Mouse (Mus musculus): ENCODE measurements around the gene Tasp1. TPM values are rescaled to one million over a fixed set of nuclear protein-coding genes. Genes with fewer than 3 reads are reported as not detected.
"Not testable (repeated sequence)": the region's sequence is repeated elsewhere in the genome, so short reads cannot be mapped to it uniquely, and the experiment has no call there.

Tasp1 gene
- total RNA-seq, 1 experiment from 2014 or later, result 9.5 TPM

DNA sequence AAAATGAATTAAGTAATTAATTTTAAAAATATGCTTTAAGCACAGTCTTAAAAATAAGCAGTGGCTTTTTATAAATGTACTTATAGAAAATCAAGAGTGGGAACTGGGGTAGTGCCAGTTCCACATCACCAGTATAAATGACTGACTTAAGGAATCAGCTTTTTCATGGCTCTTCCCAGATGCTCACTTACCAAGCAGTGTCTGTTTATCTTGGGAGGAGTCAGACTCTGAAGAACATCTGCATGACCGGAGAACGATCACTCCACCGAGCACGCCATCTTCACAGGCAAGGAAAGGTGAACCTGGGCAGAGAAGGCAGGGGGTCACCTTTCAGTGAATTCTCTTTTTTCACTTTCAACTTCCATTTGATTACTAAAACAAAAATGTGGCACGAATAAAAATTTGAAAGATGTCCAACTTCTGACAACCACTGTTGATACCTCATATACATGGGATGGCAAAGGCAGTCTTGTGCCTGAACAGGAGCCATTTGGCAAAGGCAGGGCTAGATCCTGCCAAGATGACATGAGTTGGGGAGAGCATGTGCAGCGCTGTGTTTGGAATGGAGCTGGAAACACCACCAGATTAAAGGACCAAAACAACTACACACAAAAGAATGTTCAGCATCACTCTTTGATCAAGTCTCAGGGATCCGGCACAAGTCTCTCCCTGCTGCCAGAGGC lies 182.9 kb downstream of the Tasp1 start:
- DNase-seq, result no peak

- no peak for DNase-seq
Observed at GRCm38 (mm10) chr2:139878052-139878621, 188.5 kb downstream of the Tasp1 start.

DNA sequence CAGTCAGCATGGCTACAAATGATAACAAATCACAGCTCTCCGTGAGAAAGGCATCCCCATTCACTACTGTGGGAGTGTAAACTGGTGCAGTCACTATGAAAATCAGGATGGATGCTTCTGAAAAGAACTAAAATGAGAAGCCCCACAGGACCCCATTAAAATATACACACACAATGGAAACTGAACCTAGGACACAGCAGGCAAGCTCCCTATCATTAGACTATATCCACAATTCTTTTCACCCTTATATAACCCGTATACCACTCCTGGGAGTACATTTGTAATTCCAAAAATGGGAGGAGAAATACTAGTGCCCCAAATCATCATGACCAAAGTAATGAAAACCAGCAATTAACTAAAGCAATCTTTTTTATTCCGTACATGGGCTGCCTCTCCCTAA lies 190.7 kb downstream of the Tasp1 start:
- DNase-seq, result no peak

- DNase-seq, result no peak
Observed at GRCm38 (mm10) chr2:139874173-139874572, 192.4 kb downstream of the Tasp1 start.

DNA sequence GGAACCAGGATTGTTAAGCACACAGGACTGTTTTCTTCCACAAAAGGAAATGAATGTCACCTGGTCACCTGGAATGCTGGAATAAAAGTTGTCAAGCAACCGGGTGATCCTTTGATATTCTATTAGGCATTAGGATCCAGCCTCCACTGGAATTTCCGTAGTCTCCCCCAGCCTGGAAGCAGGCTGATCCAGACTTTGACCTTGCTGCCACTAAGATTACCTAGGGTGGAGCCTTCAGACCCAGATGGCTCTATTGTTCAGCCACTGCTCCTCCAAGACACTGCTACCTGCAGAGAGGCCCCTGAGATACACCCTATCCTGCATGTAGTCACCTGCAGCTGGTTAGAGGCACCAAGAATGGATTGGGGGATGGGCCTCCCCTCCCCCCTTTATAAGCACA lies 192.8 kb downstream of the Tasp1 start:
- DNase-seq, result no peak

DNA sequence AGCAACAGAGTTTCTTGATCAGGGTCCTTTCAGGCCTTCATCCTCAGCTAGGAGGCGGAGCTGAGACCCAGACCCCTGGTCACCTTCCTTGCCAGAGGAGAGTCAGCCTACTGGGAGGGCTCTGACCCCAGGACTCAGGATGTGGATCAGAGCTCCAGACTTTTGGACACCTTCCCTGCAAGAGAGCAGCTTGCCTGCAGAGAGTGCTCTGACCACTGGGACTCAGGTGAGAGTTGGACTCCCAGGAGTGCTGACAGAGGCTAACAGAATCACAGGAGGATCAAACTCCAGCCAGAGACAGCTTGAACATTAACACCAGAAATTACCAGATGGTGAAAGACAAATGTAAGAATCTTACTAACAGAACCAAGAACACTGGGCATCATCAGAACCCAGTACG lies 197.5 kb downstream of the Tasp1 start:
- not testable (repeated sequence) for DNase-seq

DNA sequence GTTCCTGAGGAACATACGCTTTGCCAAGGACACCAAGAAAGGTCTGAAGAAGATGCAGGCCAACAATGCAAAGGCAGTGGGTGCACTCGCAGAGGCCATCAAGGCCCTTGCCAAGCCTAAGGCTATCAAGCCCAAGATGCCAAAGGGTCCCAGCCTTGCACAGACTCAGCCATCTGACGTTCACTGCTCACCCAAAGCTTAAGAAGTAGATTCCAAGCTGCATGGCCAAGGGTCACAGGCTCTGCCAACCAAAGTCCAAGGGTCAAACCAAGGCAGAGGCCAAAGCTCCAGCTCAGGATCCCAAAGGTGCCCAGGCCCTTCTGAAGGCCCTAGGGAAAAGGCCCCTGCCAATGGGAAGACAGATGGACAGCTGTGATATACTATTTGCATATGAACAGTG lies 203.2 kb downstream of the Tasp1 start:
- not testable (repeated sequence) for DNase-seq

GRCm38 (mm10) chr2:139860133-139860494 lies 206.5 kb downstream of the Tasp1 start:
- DNase-seq, result no peak

- DNase-seq, result no peak
Observed at GRCm38 (mm10) chr2:139859424-139860132, 207.0 kb downstream of the Tasp1 start.

- no peak for DNase-seq
Observed at GRCm38 (mm10) chr2:139849621-139850020, 217.0 kb downstream of the Tasp1 start.

DNA sequence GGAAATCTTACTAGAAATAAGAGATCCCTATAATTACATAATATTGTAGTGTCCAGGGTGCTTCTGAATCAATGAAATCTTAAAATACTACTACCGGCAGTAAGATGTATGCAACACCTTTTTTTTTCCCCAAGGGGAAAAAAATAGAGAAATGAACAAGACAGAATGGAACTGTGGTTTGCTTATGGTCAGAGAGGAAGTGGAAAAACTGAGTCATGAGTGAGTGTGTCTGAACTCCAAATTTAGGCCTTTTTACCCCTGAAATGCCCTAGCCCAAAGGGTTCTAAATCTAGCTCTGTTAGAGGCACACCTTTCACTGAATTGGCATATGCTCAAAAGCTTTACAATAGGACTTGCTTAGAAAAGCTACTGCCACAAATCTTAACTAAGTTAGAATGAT lies 225.2 kb downstream of the Tasp1 start:
- DNase-seq, result no peak

GRCm38 (mm10) chr2:139840941-139841340 lies 225.7 kb downstream of the Tasp1 start:
- DNase-seq, result no peak

- DNase-seq, result no peak
Observed at GRCm38 (mm10) chr2:139821589-139822378, 244.8 kb downstream of the Tasp1 start.

- no peak for DNase-seq
Observed at GRCm38 (mm10) chr2:139817275-139817674, 249.3 kb downstream of the Tasp1 start.

- no peak for DNase-seq
Observed at GRCm38 (mm10) chr2:139807887-139808286, 258.7 kb downstream of the Tasp1 start.

GRCm38 (mm10) chr2:139804041-139804440 lies 262.6 kb downstream of the Tasp1 start:
- peak; percentile 8 for DNase-seq

DNA sequence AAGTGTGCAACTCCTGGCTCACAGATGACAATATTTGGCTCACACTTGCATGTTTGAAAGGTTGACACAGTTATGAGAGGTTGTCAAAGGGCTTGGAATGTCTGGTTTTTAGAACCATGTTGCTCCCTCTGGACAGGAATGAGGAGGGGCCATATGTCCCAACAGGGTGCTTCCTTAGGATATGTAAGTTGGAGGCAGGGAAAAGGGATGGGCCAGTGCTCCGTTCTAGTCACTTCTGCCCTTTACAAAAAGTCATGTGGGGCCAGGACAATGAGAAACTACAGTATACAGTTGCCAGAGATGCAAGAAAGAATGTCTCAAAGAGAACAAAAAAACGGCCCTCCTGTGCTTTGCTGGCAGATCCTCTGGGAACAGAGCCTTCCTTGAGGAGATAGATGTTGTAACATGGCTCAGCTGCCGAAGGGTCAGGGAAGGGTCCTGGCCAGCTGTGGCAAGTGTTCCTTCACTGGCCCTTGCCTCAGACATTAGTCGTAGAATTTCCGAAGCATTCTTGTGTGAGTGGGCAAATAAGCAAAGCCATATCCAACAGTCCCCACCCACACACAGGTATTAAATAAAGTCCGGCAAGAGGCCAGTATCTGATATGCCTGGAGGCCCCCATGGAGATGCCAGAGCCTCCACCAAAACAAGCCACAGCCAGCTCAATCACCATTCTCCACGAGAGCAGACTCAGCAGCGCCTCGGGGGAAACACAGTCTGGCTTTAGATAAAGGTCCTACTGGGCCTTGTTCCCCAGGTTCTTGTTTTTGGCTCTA lies 274.1 kb downstream of the Tasp1 start:
- DNase-seq, result peak; percentile 23

DNA sequence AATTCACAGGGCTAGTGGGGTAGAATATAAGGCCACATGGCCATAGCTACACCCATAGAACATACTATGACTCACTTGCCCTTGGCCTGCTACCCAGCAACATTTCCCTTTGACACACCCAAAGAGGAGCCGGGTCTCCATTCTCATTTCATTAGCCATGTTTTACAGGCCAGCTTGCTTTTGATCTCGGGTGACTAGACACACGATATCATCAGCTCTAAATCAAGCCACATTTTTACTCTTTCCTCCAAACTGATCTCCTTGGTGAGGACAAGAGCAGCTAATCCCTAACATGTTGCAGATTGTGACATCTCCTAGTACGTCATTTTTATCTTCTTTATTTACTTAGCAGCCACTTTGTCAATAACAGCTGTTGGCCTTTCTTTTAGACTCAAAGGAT lies 277.9 kb downstream of the Tasp1 start:
- DNase-seq, result no peak

DNA sequence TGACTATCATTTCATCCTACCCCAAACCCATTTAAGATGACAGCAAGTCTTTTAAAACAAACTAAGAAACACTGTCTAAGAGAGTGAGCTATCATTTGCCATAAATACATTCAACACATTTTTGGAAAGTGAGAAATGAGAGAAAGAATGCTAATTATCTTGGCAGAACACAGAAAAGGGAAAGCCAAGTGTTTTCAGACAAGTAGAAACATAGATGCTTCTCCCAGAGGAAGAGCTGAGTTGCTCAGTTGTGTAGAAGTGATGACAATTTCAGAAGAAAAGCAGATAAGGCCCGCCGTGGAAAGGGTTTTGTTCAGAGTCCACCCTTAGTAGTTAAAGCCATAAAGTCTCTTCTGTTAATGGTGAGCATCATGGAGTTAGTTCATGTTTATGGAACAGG lies 281.7 kb downstream of the Tasp1 start:
- DNase-seq, result no peak

- no peak for DNase-seq
Observed at GRCm38 (mm10) chr2:139784465-139784864, 282.1 kb downstream of the Tasp1 start.
